Mouse (Mus musculus): ENCODE data around the gene Slc23a3. TPM values are rescaled to one million over a fixed set of nuclear protein-coding genes. Genes with fewer than 3 reads are reported as not detected.

Gene Slc23a3
- polyA plus RNA-seq, 1 experiment: not detected

DNA sequence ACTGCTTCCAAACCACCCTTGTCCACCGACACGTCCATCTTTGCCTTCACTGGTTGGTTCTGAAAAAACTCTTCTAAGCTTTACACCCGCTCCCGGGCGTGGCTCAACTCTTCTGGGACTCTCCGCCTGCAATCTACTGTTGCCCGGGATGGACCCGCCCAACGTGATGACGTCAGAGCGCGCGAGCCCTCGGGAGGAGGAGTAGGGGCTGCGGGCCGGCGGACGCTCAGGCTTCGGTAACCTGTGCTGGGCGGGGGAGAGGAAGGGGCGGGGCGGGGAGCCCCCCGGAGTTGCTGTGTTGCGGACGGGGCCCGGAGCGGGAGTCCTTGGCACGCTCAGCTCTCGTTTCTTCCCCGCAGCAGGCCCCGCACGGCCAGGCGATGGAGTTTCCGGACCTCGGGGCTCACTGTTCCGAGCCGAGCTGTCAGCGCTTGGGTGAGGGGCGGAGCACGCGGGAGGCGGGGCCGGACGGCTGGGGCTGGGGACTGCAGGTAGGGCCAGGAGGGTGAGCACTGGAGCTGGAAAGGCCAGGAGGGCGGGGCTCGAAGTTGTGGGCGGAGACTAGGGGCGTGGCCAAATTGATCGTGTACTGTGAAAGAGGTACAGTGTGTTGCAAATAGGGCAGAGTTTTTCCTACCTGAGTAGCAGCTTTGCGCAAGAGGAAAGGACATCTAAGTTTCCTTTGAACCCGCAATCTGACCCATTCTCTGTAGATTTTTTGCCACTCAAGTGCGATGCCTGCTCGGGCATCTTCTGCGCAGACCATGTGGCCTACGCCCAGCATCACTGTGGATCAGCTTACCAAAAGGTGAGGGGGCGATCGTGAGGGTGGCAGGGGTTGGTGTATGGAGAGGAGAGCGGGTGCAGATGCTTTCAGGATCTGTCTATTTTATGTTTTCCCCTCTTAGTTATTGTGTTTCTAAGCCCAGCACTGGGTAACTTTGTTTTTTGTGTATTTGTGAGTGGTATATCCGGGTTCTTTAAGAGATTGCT is 35.1 kb upstream of the Slc23a3 start, which contains the start of gene Zfand2b:
Gene Zfand2b (plus strand): TSS at position 175 of the 993 bp plus-strand sequence.
- Histone ChIP-seq H3K27ac (ENCODE audit: insufficient read depth, low read length) (peak within 1 kb of the TSS; percentile 2; the same call in 1 of the 2 replicates), H3K4me1 (ENCODE audit: control insufficient read depth, insufficient read depth, low read length) (no peaks in the 10 kb centered on the region), H3K27me3 (ENCODE audit: control insufficient read depth, insufficient read depth, low read length) (no peaks in the 10 kb centered on the region), H3K4me3 (replicated peaks; ENCODE audit: insufficient read depth, low read depth, low read length) (peak within 1 kb of the TSS; percentile 80)
- peak; percentile 96 to 98 for DNase-seq
- WGBS: 1% methylated on average over 58 of the region's 59 CpGs
- TF ChIP-seq CTCF (IDR thresholded peaks at IDR 0.05; ENCODE audit: borderline replicate concordance, insufficient read depth, low read depth, low read length) (no peak), POLR2A (IDR thresholded peaks at IDR 0.05; ENCODE audit: borderline replicate concordance, insufficient read depth, low read length) (peak; percentile 80; the same call in 1 of the 2 replicates)

DNA sequence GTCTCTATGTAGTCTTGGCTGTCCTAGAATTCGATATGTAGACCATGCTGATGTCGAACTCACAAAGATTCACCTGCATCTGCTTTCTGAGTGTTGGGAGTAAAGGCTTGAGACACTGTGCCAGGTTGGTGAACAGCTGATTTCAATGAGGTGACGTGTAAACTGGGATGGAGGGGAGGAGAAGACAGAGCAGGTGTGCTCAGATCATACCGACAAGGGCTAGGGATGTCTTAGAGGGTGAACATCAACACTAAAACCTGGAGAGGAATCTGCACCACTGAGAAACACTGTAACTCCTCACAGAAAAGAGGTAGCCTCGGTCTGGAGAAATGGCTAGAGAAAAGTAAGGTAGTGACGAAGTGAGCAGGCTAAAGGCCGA is 34.4 kb upstream of the Slc23a3 start:
- Histone ChIP-seq H3K27me3 (ENCODE audit: control insufficient read depth, insufficient read depth, low read length) (no peaks in the 10 kb centered on the region), H3K4me3 (replicated peaks; ENCODE audit: insufficient read depth, low read depth, low read length) (peak overlapping the region; percentile 80), H3K27ac (ENCODE audit: insufficient read depth, low read length) (peak overlapping the region; percentile 2; the same call in 1 of the 2 replicates), H3K4me1 (ENCODE audit: control insufficient read depth, insufficient read depth, low read length) (no peaks in the 10 kb centered on the region)
- DNase-seq: no peak
- 6% methylated on average over 7 of the region's 7 CpGs for WGBS
- TF ChIP-seq CTCF (IDR thresholded peaks at IDR 0.05; ENCODE audit: borderline replicate concordance, insufficient read depth, low read depth, low read length) (no peak), POLR2A (IDR thresholded peaks at IDR 0.05; ENCODE audit: borderline replicate concordance, insufficient read depth, low read length) (no peak)

DNA sequence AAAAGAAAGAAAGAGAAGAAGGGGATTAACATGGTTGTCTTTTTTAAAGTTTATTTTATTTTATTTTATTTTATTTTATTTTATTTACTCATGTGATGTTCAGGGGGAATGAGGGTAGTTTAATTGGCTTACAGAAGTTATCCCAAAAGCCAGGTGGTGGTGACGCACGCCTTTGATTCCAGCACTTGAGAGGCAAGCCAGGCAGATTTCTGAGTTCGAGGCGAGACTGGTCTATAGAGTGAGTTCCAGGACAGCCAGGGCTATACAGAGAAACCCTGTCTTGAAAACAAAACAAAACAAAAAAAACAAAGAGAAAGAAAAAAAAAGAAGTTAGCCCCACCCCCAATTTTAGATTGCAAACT is 26.5 kb upstream of the Slc23a3 start:
- H3K27me3 ChIP-seq (ENCODE audit: control insufficient read depth, insufficient read depth, low read length): no peaks in the 10 kb centered on the region

DNA sequence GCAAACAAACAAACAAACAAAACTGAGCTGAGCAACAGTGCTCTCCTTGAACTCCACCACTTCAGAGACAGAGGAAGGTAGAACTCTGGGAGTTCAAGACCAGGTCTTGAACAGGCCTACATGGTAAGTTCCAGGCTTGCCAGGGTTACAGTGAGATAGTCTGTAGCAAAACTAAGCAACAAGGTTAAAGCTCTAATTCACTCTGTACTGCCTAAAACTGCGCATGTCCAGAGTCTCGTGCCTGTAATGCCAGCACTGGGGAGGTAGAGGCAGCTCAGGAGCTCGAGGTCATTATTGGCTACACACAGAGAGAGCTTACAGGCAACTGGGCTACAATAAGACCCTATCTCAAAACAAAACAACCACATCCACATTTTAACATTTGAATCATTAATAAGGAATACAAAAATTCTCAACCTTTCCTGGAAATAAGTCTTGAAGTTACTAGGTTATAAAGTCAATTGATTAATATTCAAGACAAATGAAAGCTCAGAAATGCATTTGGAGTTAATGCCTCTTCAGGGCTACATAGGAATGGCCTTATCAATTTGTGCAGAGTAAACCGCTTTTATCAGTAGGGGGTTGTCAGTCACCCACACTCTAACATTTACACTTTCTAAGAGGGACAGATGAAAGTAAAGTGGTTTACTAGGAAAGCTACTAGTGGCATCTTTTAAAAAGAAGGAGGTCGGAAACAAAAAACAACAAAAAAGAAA is 26.0 kb upstream of the Slc23a3 start:
- TF ChIP-seq POLR2A (IDR thresholded peaks at IDR 0.05; ENCODE audit: borderline replicate concordance, insufficient read depth, low read length) (no peak), CTCF (IDR thresholded peaks at IDR 0.05; ENCODE audit: borderline replicate concordance, insufficient read depth, low read depth, low read length) (no peak)
- 67% methylated on average over 5 of the region's 5 CpGs for WGBS
- Histone ChIP-seq H3K4me3 (replicated peaks; ENCODE audit: insufficient read depth, low read depth, low read length) (no peak overlapping the region), H3K27ac (ENCODE audit: insufficient read depth, low read length) (no peak overlapping the region), H3K27me3 (ENCODE audit: control insufficient read depth, insufficient read depth, low read length) (no peaks in the 10 kb centered on the region), H3K4me1 (ENCODE audit: control insufficient read depth, insufficient read depth, low read length) (no peaks in the 10 kb centered on the region)
- DNase-seq: no peak

More for the DNA sequence above, 26.5 kb upstream of the Slc23a3 start:
- H3K27ac ChIP-seq (ENCODE audit: insufficient read depth, low read length): no peak overlapping the region
- no peaks in the 10 kb centered on the region for H3K4me1 ChIP-seq (ENCODE audit: control insufficient read depth, insufficient read depth, low read length)
- H3K4me3 ChIP-seq (replicated peaks; ENCODE audit: insufficient read depth, low read depth, low read length): no peak overlapping the region
- no peak for TF ChIP-seq POLR2A (IDR thresholded peaks at IDR 0.05; ENCODE audit: borderline replicate concordance, insufficient read depth, low read length)
- TF ChIP-seq CTCF (IDR thresholded peaks at IDR 0.05; ENCODE audit: borderline replicate concordance, insufficient read depth, low read depth, low read length): no peak
- DNase-seq: no peak
- WGBS: 78% methylated on average over 4 of the region's 4 CpGs

GRCm38 (mm10) chr1:75158990-75159389 is 25.3 kb upstream of the Slc23a3 start:
- no peak for DNase-seq
- TF ChIP-seq CTCF (IDR thresholded peaks at IDR 0.05; ENCODE audit: borderline replicate concordance, insufficient read depth, low read depth, low read length) (no peak), POLR2A (IDR thresholded peaks at IDR 0.05; ENCODE audit: borderline replicate concordance, insufficient read depth, low read length) (no peak)
- Histone ChIP-seq H3K4me1 (ENCODE audit: control insufficient read depth, insufficient read depth, low read length) (no peaks in the 10 kb centered on the region), H3K27me3 (ENCODE audit: control insufficient read depth, insufficient read depth, low read length) (no peaks in the 10 kb centered on the region), H3K4me3 (replicated peaks; ENCODE audit: insufficient read depth, low read depth, low read length) (no peak overlapping the region), H3K27ac (ENCODE audit: insufficient read depth, low read length) (no peak overlapping the region)

GRCm38 (mm10) chr1:75155837-75156236 is 22.1 kb upstream of the Slc23a3 start:
- 31% methylated on average over 3 of the region's 3 CpGs for WGBS
- DNase-seq: no peak
- TF ChIP-seq POLR2A (IDR thresholded peaks at IDR 0.05; ENCODE audit: borderline replicate concordance, insufficient read depth, low read length): no peak
- no peak for TF ChIP-seq CTCF (IDR thresholded peaks at IDR 0.05; ENCODE audit: borderline replicate concordance, insufficient read depth, low read depth, low read length)

GRCm38 (mm10) chr1:75148727-75149126 is 15.0 kb upstream of the Slc23a3 start:
- WGBS: 89% methylated on average over 4 of the region's 4 CpGs
- H3K4me3 ChIP-seq (replicated peaks; ENCODE audit: insufficient read depth, low read depth, low read length): no peak overlapping the region

More at GRCm38 (mm10) chr1:75155837-75156236, 22.1 kb upstream of the Slc23a3 start:
- no peak overlapping the region for H3K27ac ChIP-seq (ENCODE audit: insufficient read depth, low read length)
- no peaks in the 10 kb centered on the region for H3K27me3 ChIP-seq (ENCODE audit: control insufficient read depth, insufficient read depth, low read length)
- no peaks in the 10 kb centered on the region for H3K4me1 ChIP-seq (ENCODE audit: control insufficient read depth, insufficient read depth, low read length)
- H3K4me3 ChIP-seq (replicated peaks; ENCODE audit: insufficient read depth, low read depth, low read length): no peak overlapping the region

More at GRCm38 (mm10) chr1:75148727-75149126, 15.0 kb upstream of the Slc23a3 start:
- DNase-seq: no peak
- no peak overlapping the region for H3K27ac ChIP-seq (ENCODE audit: insufficient read depth, low read length)
- TF ChIP-seq POLR2A (IDR thresholded peaks at IDR 0.05; ENCODE audit: borderline replicate concordance, insufficient read depth, low read length) (no peak), CTCF (IDR thresholded peaks at IDR 0.05; ENCODE audit: borderline replicate concordance, insufficient read depth, low read depth, low read length) (no peak)
- no peaks in the 10 kb centered on the region for H3K27me3 ChIP-seq (ENCODE audit: control insufficient read depth, insufficient read depth, low read length)
- H3K4me1 ChIP-seq (ENCODE audit: control insufficient read depth, insufficient read depth, low read length): peaks cover 16% of the 10 kb centered on the region
